Mouse (Mus musculus) liver (tissue): Measurements from ENCODE around the gene Usp49.
"Not testable (repeated sequence)": the region's sequence is repeated elsewhere in the genome, so short reads cannot be mapped to it uniquely, and the experiment has no call there.

Experiments used
- DNase-seq: peaks from one replicate; pipeline ENCODE4 v3.0.0-alpha.2; 2020; ENCODE audit warnings: mixed read lengths

Gene Usp49

GRCm38 (mm10) chr17:47610849-47611660, 19.4 kb upstream of the Usp49 start, which contains the start of the genes Bysl, Med20 and Gm20517:
Gene Bysl (minus strand): TSS chr17:47611492.
Gene Med20 (plus strand): TSS chr17:47611582.
Gene Gm20517 (plus strand): TSS chr17:47611589.
- peak; percentile 97 for DNase-seq

GRCm38 (mm10) chr17:47611661-47611982, 18.9 kb upstream of the Usp49 start:
- DNase-seq: no peak

- peak; percentile 75 for DNase-seq
Observed at GRCm38 (mm10) chr17:47614018-47614417, 16.5 kb upstream of the Usp49 start.

- no peak for DNase-seq
Observed at GRCm38 (mm10) chr17:47616119-47616518, 14.4 kb upstream of the Usp49 start.

- DNase-seq: no peak
Observed at GRCm38 (mm10) chr17:47616652-47617051, 13.8 kb upstream of the Usp49 start.

GRCm38 (mm10) chr17:47617605-47618307, 12.7 kb upstream of the Usp49 start:
- DNase-seq: peak; percentile 80

- no peak for DNase-seq
Observed at GRCm38 (mm10) chr17:47618556-47619311, 11.8 kb upstream of the Usp49 start.

- no peak for DNase-seq
Observed at GRCm38 (mm10) chr17:47622912-47623554, 7.5 kb upstream of the Usp49 start.

- not testable (repeated sequence) for DNase-seq
Observed at GRCm38 (mm10) chr17:47624572-47624971, 5.9 kb upstream of the Usp49 start.

- DNase-seq: no peak
Observed at GRCm38 (mm10) chr17:47625088-47625487, 5.4 kb upstream of the Usp49 start.

- DNase-seq: no peak
Observed at GRCm38 (mm10) chr17:47626031-47626430, 4.5 kb upstream of the Usp49 start.

GRCm38 (mm10) chr17:47627791-47628190, 2.7 kb upstream of the Usp49 start:
- no peak for DNase-seq

- peak; percentile 98 for DNase-seq
Observed at GRCm38 (mm10) chr17:47628851-47629676, 1.4 kb upstream of the Usp49 start.

- peak; percentile 58 for DNase-seq
Observed at GRCm38 (mm10) chr17:47629717-47630677, 493 bp upstream of the Usp49 start.

- DNase-seq: no peak
Observed at GRCm38 (mm10) chr17:47632181-47632840, 1.8 kb downstream of the Usp49 start.

- no peak for DNase-seq
Observed at GRCm38 (mm10) chr17:47633999-47634770, 3.7 kb downstream of the Usp49 start.

GRCm38 (mm10) chr17:47642992-47643391, 12.5 kb downstream of the Usp49 start:
- no peak for DNase-seq

- DNase-seq: peak; percentile 87
Observed at GRCm38 (mm10) chr17:47646683-47647082, 16.2 kb downstream of the Usp49 start.

- no peak for DNase-seq
Observed at GRCm38 (mm10) chr17:47648966-47649365, 18.5 kb downstream of the Usp49 start.
